ENCODE assay signal across 8 mouse cellular contexts in genomic region chr10:80117736-80118135, GRCm38 (mm10). TPM values are rescaled to one million over a fixed set of nuclear protein-coding genes. Genes with fewer than 3 reads are reported as not detected.
A peak's percentile ranks its signal among the peaks of the same experiment; 100 is the strongest.
DNase-seq lines count a peak whose midpoint lies in the region; ATAC-seq and TF ChIP-seq lines count a peak whose summit lies in the region.

No protein-coding gene starts in this region.

- ATAC-seq in forebrain, embryonic 14.5 days = no peak
- no peak for ATAC-seq in liver, embryonic 15.5 days (ENCODE audit: insufficient read depth)

- H3K36me3 ChIP-seq in heart, adult 2 months (ENCODE audit: control insufficient read depth, insufficient read depth, low read length) = peaks cover 7% of the 10 kb centered on the region; the same call in 1 of the 2 replicates
- H3K36me3 ChIP-seq in ES-Bruce4 (ENCODE audit: control insufficient read depth, insufficient read depth, low read length, poor library complexity, severe bottlenecking) = peaks cover 7% of the 10 kb centered on the region; the same call in 1 of the 2 replicates
- peaks cover 20% of the 10 kb centered on the region; the same call in 1 of the 2 replicates for H3K36me3 ChIP-seq in forebrain, embryonic 14.5 days (ENCODE audit: control insufficient read depth, insufficient read depth, low read length)
- H3K36me3 ChIP-seq in liver, embryonic 15.5 days (replicated peaks) = peaks cover 55% of the 10 kb centered on the region

- TF ChIP-seq POLR2A in heart, adult 2 months (IDR thresholded peaks at IDR 0.05; ENCODE audit: insufficient read depth, low read depth, low read length) = no peak
- TF ChIP-seq POLR2A in ES-Bruce4 (IDR thresholded peaks at IDR 0.05; ENCODE audit: insufficient read depth, low read length) = no peak

- intact Hi-C loops in heart, adult 2 months (cut with DNase I) = loop anchor here (1.0 to 2.0 kb wide), 2 partner anchors 16 to 23 kb away; partner anchors contain the start of gene Cbarp
- intact Hi-C loops in heart, postnatal 14 days (cut with DNase I) = loop anchor here (2.0 kb wide), 1 partner anchor 19 kb away; no protein-coding TSS in a partner anchor
- intact Hi-C loops in gastrocnemius, postnatal 36 days (cut with DNase I) = no loop called here

- H3K27me3 ChIP-seq in heart, adult 2 months (ENCODE audit: control insufficient read depth, insufficient read depth, low read length) = no peaks in the 10 kb centered on the region
- H3K27me3 ChIP-seq in ES-Bruce4 (ENCODE audit: control insufficient read depth, insufficient read depth, low read length, poor library complexity, severe bottlenecking) = no peaks in the 10 kb centered on the region
- H3K27me3 ChIP-seq in forebrain, embryonic 14.5 days (replicated peaks; ENCODE audit: control insufficient read depth, insufficient read depth, low read length) = no peaks in the 10 kb centered on the region
- H3K27me3 ChIP-seq in liver, embryonic 15.5 days = no peaks in the 10 kb centered on the region

- H3K4me2 ChIP-seq in forebrain, embryonic 14.5 days (ENCODE audit: low read length) = peak overlapping the region; percentile 97
- peak overlapping the region; percentile 82 for H3K4me2 ChIP-seq in liver, embryonic 15.5 days

- no peak for DNase-seq in heart, adult 2 months
- no peak for DNase-seq in heart, postnatal 14 days
- no peak for DNase-seq in forebrain, embryonic 14.5 days (ENCODE audit: low spot score)
- no peak for DNase-seq in urinary bladder, postnatal 14 days (ENCODE audit: low spot score)
- DNase-seq in retina, embryonic 14.5 days (ENCODE audit: low spot score) = no peak
- no peak for DNase-seq in gastrocnemius, postnatal 36 days

- no peak for TF ChIP-seq EP300 in heart, adult 2 months (IDR thresholded peaks at IDR 0.05; ENCODE audit: insufficient read depth, low read depth, low read length)
- TF ChIP-seq EP300 in ES-Bruce4 (IDR thresholded peaks at IDR 0.05; ENCODE audit: insufficient read depth, low read depth, low read length) = no peak

- H3K9ac ChIP-seq in heart, adult 2 months (ENCODE audit: low read depth, low read length) = peak overlapping the region; percentile 90
- H3K9ac ChIP-seq in ES-Bruce4 (ENCODE audit: low read depth, poor library complexity, severe bottlenecking) = peak overlapping the region; percentile 98
- peak overlapping the region; percentile 85 for H3K9ac ChIP-seq in forebrain, embryonic 14.5 days (ENCODE audit: low read length)
- peak overlapping the region; percentile 97 for H3K9ac ChIP-seq in liver, embryonic 15.5 days

- peak overlapping the region; percentile 82 for H3K27ac ChIP-seq in heart, adult 2 months
- no peak overlapping the region for H3K27ac ChIP-seq in ES-Bruce4 (ENCODE audit: insufficient read depth, low read length)
- H3K27ac ChIP-seq in forebrain, embryonic 14.5 days (ENCODE audit: low read depth, low read length) = no peak overlapping the region; the same call in 1 of the 2 replicates
- H3K27ac ChIP-seq in liver, embryonic 15.5 days (replicated peaks) = peak overlapping the region; percentile 95

- WGBS in heart, adult 2 months = 16% methylated on average over 1 of the region's 1 CpGs
- 50% methylated on average over 1 of the region's 1 CpGs for WGBS in forebrain, embryonic 14.5 days
- whole genome bisulfite sequencing in liver, embryonic 15.5 days (ENCODE audit: insufficient replicate concordance) = 30% methylated on average over 1 of the region's 1 CpGs

- H3K4me3 ChIP-seq in heart, adult 2 months = peak overlapping the region; percentile 94
- H3K4me3 ChIP-seq in ES-Bruce4 (ENCODE audit: low read depth, low read length) = peak overlapping the region; percentile 82
- peak overlapping the region; percentile 96 for H3K4me3 ChIP-seq in forebrain, embryonic 14.5 days (ENCODE audit: low read depth, low read length)
- peak overlapping the region; percentile 94 for H3K4me3 ChIP-seq in liver, embryonic 15.5 days (replicated peaks)

- TF ChIP-seq CTCF in heart, adult 2 months (IDR thresholded peaks at IDR 0.05) = no peak
- no peak for TF ChIP-seq CTCF in ES-Bruce4 (IDR thresholded peaks at IDR 0.05; ENCODE audit: low read depth, low read length)

- peaks cover 12% of the 10 kb centered on the region for H3K79me2 ChIP-seq in heart, adult 2 months (replicated peaks; ENCODE audit: control insufficient read depth, insufficient read depth, low read length)

- no peaks in the 10 kb centered on the region for H3K9me3 ChIP-seq in ES-Bruce4 (replicated peaks; ENCODE audit: control insufficient read depth, insufficient read depth, low read length, poor library complexity, severe bottlenecking)
- no peaks in the 10 kb centered on the region for H3K9me3 ChIP-seq in forebrain, embryonic 14.5 days (replicated peaks; ENCODE audit: control insufficient read depth, low read length)
- no peaks in the 10 kb centered on the region for H3K9me3 ChIP-seq in liver, embryonic 15.5 days (replicated peaks)

- peaks cover 21% of the 10 kb centered on the region for H3K4me1 ChIP-seq in heart, adult 2 months (ENCODE audit: control insufficient read depth, insufficient read depth, low read length)
- peaks cover 6% of the 10 kb centered on the region for H3K4me1 ChIP-seq in ES-Bruce4 (ENCODE audit: control insufficient read depth, insufficient read depth, low read length)
- H3K4me1 ChIP-seq in forebrain, embryonic 14.5 days (ENCODE audit: control insufficient read depth, insufficient read depth, low read length) = peaks cover 24% of the 10 kb centered on the region
- peaks cover 81% of the 10 kb centered on the region for H3K4me1 ChIP-seq in liver, embryonic 15.5 days (replicated peaks)

RNA-seq across cellular contexts. Expression of gene Stk11, which starts 2.1 kb away (rescaled TPM):
- total RNA-seq in heart, adult 2 months (2021) = 100 to 1,000 TPM; 140 to 161 TPM
- 127 and 144 TPM in 2 replicates for polyA plus RNA-seq in heart, adult 2 months (2012; rRNA removed)
- total RNA-seq in heart, postnatal 14 days (2021) = 100 to 1,000 TPM; 105 to 118 TPM
- polyA plus RNA-seq in ES-Bruce4 (2011; ENCODE audit: insufficient read depth, insufficient read length, low read depth, missing spikeins) = 70.3 and 91.6 TPM in 2 replicates
- polyA plus RNA-seq in forebrain, embryonic 14.5 days (2014; fragmentation: Nextera tagmentation; extraction: Ambion mirVana) = 25.5 and 27.7 TPM in 2 replicates
- 16.4 and 21.8 TPM in 2 replicates for polyA plus RNA-seq in liver, embryonic 15.5 days (2015; fragmentation: Nextera tagmentation; extraction: Ambion mirVana)
- 100 to 1,000 TPM; 120 to 135 TPM for total RNA-seq in gastrocnemius, postnatal 36 days (2021)

RNA-seq across cellular contexts. Expression of gene Sbno2, which starts 12.4 kb away (rescaled TPM):
- 10 to 100 TPM; 10.6 to 11.2 TPM for total RNA-seq in heart, adult 2 months (2021)
- 16.9 and 18.0 TPM in 2 replicates for polyA plus RNA-seq in heart, adult 2 months (2012; rRNA removed)
- 10 to 100 TPM; 13.5 to 14.0 TPM for total RNA-seq in heart, postnatal 14 days (2021)
- polyA plus RNA-seq in ES-Bruce4 (2011; ENCODE audit: insufficient read depth, insufficient read length, low read depth, missing spikeins) = 36.1 and 37.3 TPM in 2 replicates
- polyA plus RNA-seq in forebrain, embryonic 14.5 days (2014; fragmentation: Nextera tagmentation; extraction: Ambion mirVana) = 8.1 and 11.1 TPM in 2 replicates
- polyA plus RNA-seq in liver, embryonic 15.5 days (2015; fragmentation: Nextera tagmentation; extraction: Ambion mirVana) = 10.4 and 12.3 TPM in 2 replicates
- 1 to 10 TPM; 4.5 to 7.3 TPM for total RNA-seq in gastrocnemius, postnatal 36 days (2021)

RNA-seq across cellular contexts. Expression of gene Atp5d, which starts 20.7 kb away (rescaled TPM):
- total RNA-seq in heart, adult 2 months (2021) = 1,000 to 10,000 TPM; 1,015 to 1,150 TPM
- 1,139 and 1,938 TPM in 2 replicates for polyA plus RNA-seq in heart, adult 2 months (2012; rRNA removed)
- 1,000 to 10,000 TPM; 1,168 to 1,183 TPM for total RNA-seq in heart, postnatal 14 days (2021)
- polyA plus RNA-seq in ES-Bruce4 (2011; ENCODE audit: insufficient read depth, insufficient read length, low read depth, missing spikeins) = 242 and 255 TPM in 2 replicates
- polyA plus RNA-seq in forebrain, embryonic 14.5 days (2014; fragmentation: Nextera tagmentation; extraction: Ambion mirVana) = 412 and 467 TPM in 2 replicates
- polyA plus RNA-seq in liver, embryonic 15.5 days (2015; fragmentation: Nextera tagmentation; extraction: Ambion mirVana) = 291 and 300 TPM in 2 replicates
- 100 to 1,000 TPM; 600 to 616 TPM for total RNA-seq in gastrocnemius, postnatal 36 days (2021)

RNA-seq across cellular contexts. Expression of gene Cbarp, which starts 22.9 kb away (rescaled TPM):
- 1 to 10 TPM; 3.9 to 4.9 TPM for total RNA-seq in heart, adult 2 months (2021)
- polyA plus RNA-seq in heart, adult 2 months (2012; rRNA removed) = 3.0 and 4.3 TPM in 2 replicates
- total RNA-seq in heart, postnatal 14 days (2021) = 1 to 10 TPM; 3.0 to 3.3 TPM
- polyA plus RNA-seq in ES-Bruce4 (2011; ENCODE audit: insufficient read depth, insufficient read length, low read depth, missing spikeins) = 29.8 and 33.4 TPM in 2 replicates
- polyA plus RNA-seq in forebrain, embryonic 14.5 days (2014; fragmentation: Nextera tagmentation; extraction: Ambion mirVana) = 41.0 and 42.4 TPM in 2 replicates
- polyA plus RNA-seq in liver, embryonic 15.5 days (2015; fragmentation: Nextera tagmentation; extraction: Ambion mirVana) = 0.35 and 0.51 TPM in 2 replicates
- total RNA-seq in gastrocnemius, postnatal 36 days (2021) = 1 to 10 TPM; 1.4 to 2.1 TPM

RNA-seq across cellular contexts. Expression of gene Midn, which starts 30.3 kb away (rescaled TPM):
- 100 to 1,000 TPM in 1 of 2 experiments, 10 to 100 TPM in 1; 96.2 to 102 TPM for total RNA-seq in heart, adult 2 months (2021)
- 50.1 and 74.5 TPM in 2 replicates for polyA plus RNA-seq in heart, adult 2 months (2012; rRNA removed)
- 100 to 1,000 TPM; 158 to 178 TPM for total RNA-seq in heart, postnatal 14 days (2021)
- polyA plus RNA-seq in ES-Bruce4 (2011; ENCODE audit: insufficient read depth, insufficient read length, low read depth, missing spikeins) = 67.4 and 73.2 TPM in 2 replicates
- polyA plus RNA-seq in forebrain, embryonic 14.5 days (2014; fragmentation: Nextera tagmentation; extraction: Ambion mirVana) = 67.0 and 73.6 TPM in 2 replicates
- polyA plus RNA-seq in liver, embryonic 15.5 days (2015; fragmentation: Nextera tagmentation; extraction: Ambion mirVana) = 2.9 and 3.1 TPM in 2 replicates
- 10 to 100 TPM; 37.6 to 49.3 TPM for total RNA-seq in gastrocnemius, postnatal 36 days (2021)

Comparison
In these comparisons a context has a peak if more than half of its experiments do, and no peak if none do; other contexts are left out.
1. H3K27ac ChIP-seq: peak in heart, adult 2 months (single experiment) and liver, embryonic 15.5 days (single experiment); none in ES-Bruce4 (single experiment) and forebrain, embryonic 14.5 days (single experiment).
2. Peak in every context shown above with its lines, with median percentiles within 50 percentile points of each other: H3K4me3 ChIP-seq and H3K9ac ChIP-seq.